Mouse (Mus musculus): Measurements from ENCODE around the gene Myl10. TPM values are rescaled to one million over a fixed set of nuclear protein-coding genes. Genes with fewer than 3 reads are reported as not detected.
"Not testable (repeated sequence)": the region's sequence is repeated elsewhere in the genome, so short reads cannot be mapped to it uniquely, and the experiment has no call there.

The Myl10 gene
- total and polyA plus RNA-seq, 3 experiments: not detected

GRCm38 (mm10) chr5:136721596-136721995, 28.6 kb downstream of the Myl10 start:
- ATAC-seq (ENCODE audit: extremely low read depth, insufficient number of reproducible peaks, low FRiP score, poor library complexity, severe bottlenecking) (no peak), DNase-seq (ENCODE audit: low spot score) (no peak)
- H3K9me3 ChIP-seq (replicated peaks): peaks cover 12% of the 10 kb centered on the region
- H3K36me3 ChIP-seq (replicated peaks): no peaks in the 10 kb centered on the region
- no peak for TF ChIP-seq CTCF (IDR thresholded peaks at IDR 0.05; ENCODE audit: low read depth, low read length)
- no peak for TF ChIP-seq POLR2AphosphoS5 (IDR thresholded peaks at IDR 0.05; ENCODE audit: insufficient replicate concordance, low read depth, low read length)
- TF ChIP-seq TAL1 (conservative IDR thresholded peaks at IDR 0.05; ENCODE audit: low read depth, low read length): no peak
- TF ChIP-seq GATA2 (IDR thresholded peaks at IDR 0.05; ENCODE audit: borderline replicate concordance, low read depth, low read length): no peak
- TF ChIP-seq GATA1 (IDR thresholded peaks at IDR 0.05; ENCODE audit: borderline replicate concordance, low read length): no peak
- H3K4me3 ChIP-seq (ENCODE audit: low read depth, low read length): no peak overlapping the region
- no peaks in the 10 kb centered on the region for H3K4me1 ChIP-seq (ENCODE audit: insufficient read depth, low read depth, low read length)
- no peaks in the 10 kb centered on the region for H3K27me3 ChIP-seq (ENCODE audit: insufficient read depth, low read length)

GRCm38 (mm10) chr5:136726271-136726670, 33.3 kb downstream of the Myl10 start:
- H3K4me1 ChIP-seq (ENCODE audit: insufficient read depth, low read depth, low read length); H3K4me3 ChIP-seq (ENCODE audit: low read depth, low read length); DNase-seq (ENCODE audit: low spot score); H3K27me3 ChIP-seq (ENCODE audit: insufficient read depth, low read length); H3K36me3 ChIP-seq (replicated peaks); ATAC-seq (ENCODE audit: extremely low read depth, insufficient number of reproducible peaks, low FRiP score, poor library complexity, severe bottlenecking): not testable (repeated sequence)
- peaks cover 11% of the 10 kb centered on the region for H3K9me3 ChIP-seq (replicated peaks)

- no peak overlapping the region for H3K4me3 ChIP-seq (ENCODE audit: low read depth, low read length)
- no peaks in the 10 kb centered on the region for H3K4me1 ChIP-seq (ENCODE audit: insufficient read depth, low read depth, low read length)
- ATAC-seq (ENCODE audit: extremely low read depth, insufficient number of reproducible peaks, low FRiP score, poor library complexity, severe bottlenecking): no peak
- H3K36me3 ChIP-seq (replicated peaks): no peaks in the 10 kb centered on the region
- TF ChIP-seq CTCF (IDR thresholded peaks at IDR 0.05; ENCODE audit: low read depth, low read length) (no peak), POLR2AphosphoS5 (IDR thresholded peaks at IDR 0.05; ENCODE audit: insufficient replicate concordance, low read depth, low read length) (no peak), TAL1 (conservative IDR thresholded peaks at IDR 0.05; ENCODE audit: low read depth, low read length) (no peak)
- peaks cover 11% of the 10 kb centered on the region for H3K9me3 ChIP-seq (replicated peaks)
- DNase-seq (ENCODE audit: low spot score): no peak
- H3K27me3 ChIP-seq (ENCODE audit: insufficient read depth, low read length): no peaks in the 10 kb centered on the region; the same call in 1 of the 2 replicates
These were observed 46.0 kb downstream of the Myl10 start for GRCm38 (mm10) chr5:136738918-136739317.

- H3K4me3 ChIP-seq (ENCODE audit: low read depth, low read length): no peak overlapping the region
- TF ChIP-seq TAL1 (conservative IDR thresholded peaks at IDR 0.05; ENCODE audit: low read depth, low read length) (no peak), CTCF (IDR thresholded peaks at IDR 0.05; ENCODE audit: low read depth, low read length) (no peak), GATA2 (IDR thresholded peaks at IDR 0.05; ENCODE audit: borderline replicate concordance, low read depth, low read length) (no peak), GATA1 (IDR thresholded peaks at IDR 0.05; ENCODE audit: borderline replicate concordance, low read length) (no peak), POLR2AphosphoS5 (IDR thresholded peaks at IDR 0.05; ENCODE audit: insufficient replicate concordance, low read depth, low read length) (no peak)
- H3K36me3 ChIP-seq (replicated peaks): no peaks in the 10 kb centered on the region
- H3K9me3 ChIP-seq (replicated peaks): peaks cover 65% of the 10 kb centered on the region
- no peak for ATAC-seq (ENCODE audit: extremely low read depth, insufficient number of reproducible peaks, low FRiP score, poor library complexity, severe bottlenecking)
- no peaks in the 10 kb centered on the region; the same call in 1 of the 2 replicates for H3K27me3 ChIP-seq (ENCODE audit: insufficient read depth, low read length)
- no peaks in the 10 kb centered on the region for H3K4me1 ChIP-seq (ENCODE audit: insufficient read depth, low read depth, low read length)
- no peak for DNase-seq (ENCODE audit: low spot score)
These were observed 53.6 kb downstream of the Myl10 start for GRCm38 (mm10) chr5:136746596-136746995.

Other genes starting within 250 kb of the Myl10 start
- gene Cux1, start 125.7 kb upstream of the Myl10 start, total RNA-seq (2014; fragmentation: Nextera tagmentation): not detected in 2 replicates
- gene Cux1, start 125.7 kb upstream of the Myl10 start, total RNA-seq (2017): 0.11 and 0.12 TPM in 2 replicates
- 0.02 and 0.03 TPM in 2 replicates for gene Cux1, start 125.7 kb upstream of the Myl10 start, polyA plus RNA-seq (2012)
- gene Col26a1, start 190.1 kb downstream of the Myl10 start, total RNA-seq (2014; fragmentation: Nextera tagmentation): not detected in 2 replicates
- 0.23 and 0.38 TPM in 2 replicates for gene Col26a1, start 190.1 kb downstream of the Myl10 start, total RNA-seq (2017)
- not detected in 2 replicates for gene Col26a1, start 190.1 kb downstream of the Myl10 start, polyA plus RNA-seq (2012)
- 10.5 and 16.6 TPM in 2 replicates for gene Ift22, start 215.0 kb downstream of the Myl10 start, total RNA-seq (2014; fragmentation: Nextera tagmentation)
- 5.6 and 6.1 TPM in 2 replicates for gene Ift22, start 215.0 kb downstream of the Myl10 start, total RNA-seq (2017)
- gene Ift22, start 215.0 kb downstream of the Myl10 start, polyA plus RNA-seq (2012): 3.9 and 6.5 TPM in 2 replicates

All from G1E (cell line).